Mouse (Mus musculus) gastrocnemius, adult 18-20 months (tissue): ENCODE measurements at regions not wholly inside any gene's neighbourhood (a gene's known extent, or its start where the extent isn't known, plus 50 kb on each side); places are given as distances from the start of the nearest gene placed in this dataset.
A peak's percentile ranks its signal among the peaks of the same experiment; 100 is the strongest.

Experiments used
- DNase-seq: peaks from one replicate; pipeline ENCODE4 v3.0.0; 2021; ENCODE audit warnings: low spot score

- peak; percentile 81 for DNase-seq
These were observed 83.8 kb downstream of the Gadd45g start for GRCm38 (mm10) chr13:51930301-51930747.

DNA sequence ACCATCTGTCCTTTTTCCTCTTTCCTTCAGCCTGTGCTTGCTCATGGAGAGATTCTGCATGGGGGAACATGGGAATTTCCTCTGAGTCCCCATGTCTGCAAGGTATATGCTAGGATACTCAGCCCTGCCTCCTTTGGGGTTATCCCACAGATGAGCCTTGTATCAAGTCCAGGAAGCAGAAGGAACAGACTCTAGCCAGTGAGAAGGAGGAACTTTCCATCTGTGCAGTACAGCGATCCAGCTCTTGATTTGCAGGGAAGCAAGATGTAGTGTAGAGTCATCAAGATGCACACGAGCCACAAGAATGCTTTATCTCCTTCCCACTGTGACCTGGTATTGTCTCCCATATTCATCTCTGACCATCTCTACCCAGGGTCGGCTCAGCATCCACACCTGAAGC, 84.5 kb downstream of the Gadd45g start:
- no peak for DNase-seq

DNA sequence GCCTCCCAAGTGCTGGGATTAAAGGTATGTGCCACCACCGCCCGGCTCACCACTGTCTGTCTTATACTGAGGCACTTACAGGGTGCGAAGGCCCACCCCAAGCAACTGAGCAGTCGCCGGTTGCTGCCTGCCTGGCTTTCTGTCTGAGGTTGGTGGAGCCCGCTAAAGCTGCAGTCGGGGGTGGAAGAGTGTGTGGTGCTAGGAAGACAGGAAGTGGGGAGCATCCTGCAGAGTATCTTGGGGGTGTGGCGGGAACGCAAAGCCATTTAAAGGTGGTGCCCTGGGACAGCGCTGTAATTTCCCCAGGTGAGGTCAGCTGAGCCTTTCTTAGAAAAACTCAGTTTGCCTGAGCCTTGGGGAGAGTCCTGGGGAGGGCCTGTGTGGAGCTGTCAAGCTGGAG, 89.3 kb downstream of the Gadd45g start:
- no peak for DNase-seq

DNA sequence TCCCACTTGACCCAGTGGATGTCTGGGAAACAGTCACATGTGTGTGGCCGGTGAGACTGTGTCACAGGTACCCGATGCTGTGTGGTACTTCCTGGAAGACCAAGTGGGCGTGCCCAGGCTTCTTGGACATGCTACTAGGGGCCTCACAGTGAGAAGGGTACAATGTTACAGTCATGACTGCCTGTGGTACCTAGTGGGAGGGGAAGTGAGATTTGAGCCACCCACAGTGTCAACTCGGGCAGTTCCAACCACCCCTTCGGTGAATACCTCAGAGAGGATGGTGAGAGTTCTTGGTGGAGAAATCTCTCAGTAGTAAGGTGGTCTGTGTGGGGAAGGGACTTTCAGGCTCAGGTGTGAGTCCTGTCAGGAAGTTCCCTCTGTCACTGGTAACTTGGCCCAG, 90.0 kb downstream of the Gadd45g start:
- DNase-seq = no peak

DNA sequence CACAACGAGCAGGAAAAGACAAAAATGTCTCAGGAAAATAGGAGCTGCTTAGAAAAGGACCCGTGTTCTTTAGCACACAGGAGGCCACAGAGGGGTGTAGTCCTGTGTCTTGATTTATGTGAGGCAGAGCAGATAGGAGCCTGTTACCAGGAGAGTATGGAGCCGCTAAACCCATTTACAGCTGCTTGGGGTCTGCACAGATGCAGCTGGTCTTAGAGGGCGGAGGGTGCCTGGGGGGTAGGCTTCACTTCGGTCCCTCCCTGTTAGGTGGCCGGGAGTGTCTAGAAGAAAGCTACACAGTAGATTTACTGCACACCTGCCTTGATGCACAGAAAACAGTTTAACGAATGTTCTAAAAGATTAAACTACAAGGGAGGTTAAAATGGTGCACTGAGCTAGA, 91.4 kb downstream of the Gadd45g start:
- no peak for DNase-seq

GRCm38 (mm10) chr13:51939262-51939661, 92.8 kb downstream of the Gadd45g start:
- no peak for DNase-seq

- no peak for DNase-seq
These were observed 93.2 kb downstream of the Gadd45g start for GRCm38 (mm10) chr13:51939715-51940114.

DNA sequence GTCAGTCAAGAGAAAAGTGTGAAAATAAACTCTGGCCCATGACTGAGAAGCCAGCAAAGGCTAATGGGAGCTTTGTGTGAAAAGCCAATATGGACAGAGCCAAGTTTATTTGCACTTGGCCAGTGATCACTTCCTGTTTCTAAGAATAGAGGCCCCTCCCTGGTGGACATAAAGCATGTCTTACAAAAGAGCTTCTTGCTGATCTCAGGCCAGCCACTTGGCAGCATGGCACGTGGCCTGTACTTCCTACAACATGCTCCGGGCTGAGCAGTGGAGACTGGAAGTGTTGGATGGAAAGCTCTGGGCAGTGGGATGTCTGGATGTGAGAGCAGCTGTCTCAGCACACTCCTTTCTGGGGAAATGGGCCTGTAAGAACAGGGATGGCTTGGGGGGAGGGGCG, 99.7 kb downstream of the Gadd45g start:
- peak; percentile 52 for DNase-seq

GRCm38 (mm10) chr13:51948896-51949295, 102.4 kb downstream of the Gadd45g start:
- no peak for DNase-seq

DNA sequence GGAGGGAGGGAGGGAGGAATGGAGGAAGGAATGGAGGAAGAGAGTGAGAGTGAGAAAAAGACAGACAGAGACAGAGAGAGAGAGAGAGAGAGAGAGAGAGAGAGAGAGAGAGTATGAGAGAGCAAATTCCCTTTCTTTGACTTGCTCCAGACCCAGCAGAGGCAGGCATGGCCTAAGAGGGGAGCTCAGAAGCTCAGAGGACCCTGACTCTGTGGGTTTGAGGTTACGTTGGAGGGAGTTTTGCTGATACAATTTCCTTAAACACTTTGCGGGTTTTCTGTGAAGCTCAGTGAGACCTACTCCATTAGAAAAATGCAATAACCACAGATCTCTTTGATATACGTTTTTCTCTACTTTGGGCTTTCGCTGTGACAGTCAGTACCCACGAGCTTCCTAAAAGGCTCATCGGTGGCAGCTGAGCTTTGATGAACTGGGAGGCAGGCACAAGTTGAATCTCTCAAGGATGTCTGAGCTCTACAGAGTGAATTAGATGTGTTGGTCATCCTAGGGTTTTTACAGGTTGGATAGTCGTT, 105.1 kb downstream of the Gadd45g start:
- no peak for DNase-seq

DNA sequence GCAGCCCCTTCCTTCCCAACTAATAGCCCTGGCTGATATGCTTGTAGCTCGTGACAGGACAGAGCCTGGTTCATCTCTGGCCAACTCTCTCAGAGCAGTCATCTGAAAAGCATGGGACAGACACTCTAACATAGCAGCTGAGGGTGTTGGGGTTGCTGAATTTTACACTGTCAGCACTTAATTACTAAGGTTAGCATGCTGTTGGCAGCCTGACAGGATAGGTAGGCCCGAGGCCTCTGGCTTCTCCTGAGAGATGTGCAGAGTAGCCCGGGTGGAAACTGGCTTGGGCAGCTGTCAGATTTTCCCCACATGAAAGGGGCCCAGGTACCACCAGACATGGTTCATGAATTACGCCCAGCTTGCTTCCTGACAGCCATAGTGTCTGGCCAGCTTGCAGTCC, 106.6 kb downstream of the Gadd45g start:
- DNase-seq = no peak

GRCm38 (mm10) chr13:51953569-51953968, 107.1 kb downstream of the Gadd45g start:
- DNase-seq = no peak

DNA sequence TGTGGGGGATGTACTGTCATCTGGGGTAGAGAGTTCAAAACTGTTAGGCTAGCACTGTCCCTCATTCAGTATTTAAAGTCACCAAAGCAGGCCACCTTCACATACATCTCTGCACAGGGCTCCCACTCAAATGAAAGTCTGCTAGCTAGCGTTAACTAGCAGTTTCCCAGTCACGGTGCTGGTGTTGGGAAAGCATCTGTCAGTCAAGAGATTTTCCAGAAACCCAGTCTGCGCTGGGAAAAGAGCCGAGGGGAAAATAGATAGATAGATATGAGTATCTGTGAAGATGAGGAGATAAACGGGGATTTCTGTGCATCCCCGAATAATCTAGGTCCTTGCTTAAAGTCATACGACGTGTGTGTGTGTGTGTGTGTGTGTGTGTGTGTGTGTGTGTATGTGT, 110.6 kb downstream of the Gadd45g start:
- no peak for DNase-seq

DNA sequence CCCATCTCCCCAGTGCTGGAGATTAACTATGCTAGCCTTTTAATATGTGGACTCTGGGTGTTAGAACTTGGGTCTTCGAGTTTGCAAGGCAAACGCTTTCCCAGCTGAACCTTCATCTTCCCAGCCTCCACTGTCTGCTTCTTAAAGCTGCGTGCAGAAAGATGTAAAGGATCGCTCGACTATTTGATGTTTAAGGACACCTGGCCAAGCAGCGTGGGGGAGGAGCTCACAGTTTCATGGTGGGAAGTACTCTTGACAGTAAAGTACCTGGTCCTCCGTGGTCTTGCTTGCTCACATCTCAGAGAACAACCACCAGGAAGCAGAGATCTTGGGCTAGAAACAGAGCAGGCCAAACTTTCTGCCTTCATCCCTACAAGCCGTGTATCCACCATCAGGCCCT, 113.1 kb downstream of the Gadd45g start:
- no peak for DNase-seq

DNA sequence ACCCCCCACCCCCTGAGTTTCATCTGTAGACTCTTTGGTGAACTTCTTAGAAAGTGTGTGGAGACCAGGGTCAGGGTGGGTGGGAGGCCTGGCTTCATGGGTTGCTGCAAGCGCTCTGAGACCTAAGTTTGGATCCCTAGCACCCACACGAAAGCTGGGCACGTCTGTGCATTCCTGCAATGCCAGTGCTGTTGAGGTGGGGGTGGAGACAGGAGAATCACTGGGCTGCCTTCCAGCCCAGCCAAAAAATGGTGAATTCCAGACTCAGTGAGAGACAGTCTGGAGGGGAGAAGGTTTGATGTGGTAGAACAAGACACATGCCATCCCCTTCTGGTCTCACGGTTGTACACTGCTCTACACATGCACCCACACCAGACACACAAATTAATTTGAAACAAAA, 113.8 kb downstream of the Gadd45g start:
- DNase-seq = no peak

DNA sequence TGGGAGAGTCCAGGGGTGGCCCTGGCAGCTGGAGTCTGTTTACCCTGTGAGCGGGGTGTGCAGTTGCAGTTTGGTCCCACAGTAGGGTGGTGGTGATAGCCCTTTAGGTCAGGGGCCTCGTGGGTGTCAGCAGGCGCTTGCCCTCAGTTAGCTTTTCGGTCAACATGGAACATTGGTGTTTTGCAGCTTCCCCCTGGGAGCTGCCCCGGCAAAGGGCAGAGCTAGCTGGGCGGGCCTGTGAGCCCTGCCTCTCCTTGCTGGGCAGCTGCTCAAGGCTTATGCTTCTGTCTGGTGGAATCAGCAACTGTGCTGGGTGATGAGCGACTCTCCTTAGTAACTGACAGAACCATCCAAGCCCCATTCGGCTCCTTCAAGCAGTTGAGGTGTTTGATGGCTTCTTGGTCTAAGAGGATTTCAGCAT, 115.7 kb downstream of the Gadd45g start:
- no peak for DNase-seq

GRCm38 (mm10) chr13:51962676-51963075, 116.2 kb downstream of the Gadd45g start:
- no peak for DNase-seq

DNA sequence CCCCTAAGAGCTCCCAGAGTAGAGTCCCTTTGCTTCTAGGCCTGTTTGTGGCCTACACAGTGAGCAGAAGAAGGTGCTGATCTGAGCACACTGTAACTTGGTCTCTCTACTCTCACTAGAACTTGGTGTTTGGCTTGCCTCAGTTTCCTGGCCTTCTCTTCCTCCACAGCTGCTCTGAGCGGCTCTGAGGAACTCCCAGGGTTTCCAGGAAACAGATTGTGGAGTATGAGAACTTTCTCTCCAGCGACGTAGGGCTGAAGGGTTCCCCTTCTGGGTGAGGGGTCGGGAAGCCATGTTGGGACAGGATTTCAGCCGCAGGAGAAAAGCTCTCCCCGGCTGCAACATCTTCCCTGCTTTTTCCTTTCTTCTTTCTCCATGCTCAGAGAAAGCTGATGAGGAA, 117.5 kb downstream of the Gadd45g start:
- no peak for DNase-seq

- DNase-seq = no peak
These were observed 117.9 kb downstream of the Gadd45g start for GRCm38 (mm10) chr13:51964416-51964815.

DNA sequence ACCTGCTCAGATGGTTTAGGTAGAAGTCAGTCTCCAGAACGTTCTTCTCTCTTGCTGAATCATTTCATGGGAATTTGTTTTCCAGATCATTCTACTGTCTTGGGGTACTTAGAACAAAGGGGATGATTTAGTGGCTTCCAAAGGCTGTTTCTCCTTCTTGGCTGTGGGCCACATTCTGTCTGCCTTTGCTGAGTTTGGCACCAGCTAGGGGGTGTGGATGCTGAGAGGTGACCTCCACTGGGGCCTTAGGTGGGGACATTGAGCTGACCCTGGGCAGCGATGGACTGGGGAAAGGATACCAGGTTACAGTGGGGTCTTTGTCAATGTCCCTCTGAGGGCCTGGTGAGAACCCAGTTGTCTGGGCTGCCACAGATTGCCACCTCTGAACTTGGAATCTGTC, 118.4 kb downstream of the Gadd45g start:
- no peak for DNase-seq

DNA sequence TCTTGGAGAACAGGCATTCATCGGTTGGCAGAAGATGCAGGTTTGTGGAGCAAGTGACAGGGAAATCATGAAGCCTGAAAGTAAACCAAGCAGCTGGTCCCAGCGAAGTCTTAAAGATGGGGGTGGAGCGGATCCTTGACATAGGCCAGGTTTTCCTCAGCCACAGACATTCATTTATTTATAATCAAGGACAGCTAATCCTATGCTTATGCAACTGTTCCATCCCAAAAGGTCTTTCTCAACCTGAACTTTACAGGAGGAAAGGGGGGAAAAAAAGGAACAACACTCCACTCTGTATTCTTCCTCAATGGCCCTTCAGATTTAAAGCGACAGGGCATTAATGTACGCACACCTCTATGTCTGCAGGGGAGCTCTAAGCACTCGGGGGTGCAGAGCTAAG, 121.6 kb downstream of the Gadd45g start:
- DNase-seq = no peak

DNA sequence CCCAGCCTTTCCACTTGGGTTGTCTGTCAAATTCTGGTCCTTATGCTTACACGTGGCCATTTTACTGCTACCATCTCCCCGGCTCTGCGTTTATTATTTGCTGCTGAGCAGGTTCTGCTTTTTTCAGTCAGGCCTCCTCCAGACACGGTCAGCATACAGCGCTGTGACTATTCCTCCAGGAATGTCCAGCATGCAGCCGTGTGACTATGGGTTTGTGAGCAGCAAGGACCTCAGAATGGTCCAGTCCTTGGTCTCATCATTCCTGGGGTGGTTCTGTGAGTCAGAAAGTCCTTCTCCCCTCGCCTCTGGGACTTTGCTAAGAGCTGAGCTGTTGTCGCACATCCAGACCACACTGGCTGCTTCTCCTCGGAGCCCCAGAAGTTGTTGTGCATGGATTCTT, 122.3 kb downstream of the Gadd45g start:
- no peak for DNase-seq

GRCm38 (mm10) chr13:51970051-51970450, 123.6 kb downstream of the Gadd45g start:
- DNase-seq = no peak

- DNase-seq = no peak
These were observed 126.3 kb downstream of the Gadd45g start for GRCm38 (mm10) chr13:51972656-51973310.
